Mouse (Mus musculus) heart, adult 2 months (tissue): ENCODE measurements at regions not wholly inside any gene's neighbourhood (a gene's known extent, or its start where the extent isn't known, plus 50 kb on each side); places are given as distances from the start of the nearest gene placed in this dataset.

Experiments used
- CTCF ChIP-seq: fragments of 200-600 bp; IDR thresholded peaks from 2 replicates; pipeline ENCODE4 v1.8.1; 2022; ENCODE audit warnings: antibody characterized with exemption, mild to moderate bottlenecking, moderate library complexity
- EP300 ChIP-seq: fragments of 200-500 bp; IDR thresholded peaks from 2 replicates; pipeline ENCODE4 v1.6.1; 2011; ENCODE audit warnings: low read depth, low read length, control low read depth; ENCODE audit not compliant: insufficient read depth
- POLR2A ChIP-seq: fragments of 200-500 bp; IDR thresholded peaks from 2 replicates; pipeline ENCODE4 v1.6.1; 2011; ENCODE audit warnings: mild to moderate bottlenecking, low read depth, low read length, control low read depth; ENCODE audit not compliant: insufficient read depth

DNA sequence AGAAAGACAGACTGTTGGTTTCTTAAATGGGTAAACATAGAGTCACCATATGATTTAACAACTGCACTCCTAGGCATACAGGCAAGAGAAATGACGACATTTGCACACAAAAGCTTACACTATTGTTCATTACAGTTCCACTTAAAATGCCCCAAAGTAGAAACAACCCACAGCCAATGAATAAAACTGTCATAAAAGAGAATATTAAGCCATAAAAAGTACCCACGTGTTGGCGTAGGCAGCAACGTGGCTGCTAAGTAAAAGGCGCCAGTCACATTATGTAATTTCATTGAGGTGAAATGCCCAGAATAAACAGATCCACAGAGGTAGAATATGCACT is 251.1 kb downstream of the Tcf7l2 start:
- no peak for TF ChIP-seq CTCF
- no peak for TF ChIP-seq POLR2A
- no peak for TF ChIP-seq EP300
